Mouse (Mus musculus) CH12.LX (cell line): ENCODE measurements around the gene Pacsin1. TPM values are rescaled to one million over a fixed set of nuclear protein-coding genes. Genes with fewer than 3 reads are reported as not detected.

Source experiments
- DNase-seq: peaks from one replicate; pipeline ENCODE4 v3.0.0-alpha.2; 2013; ENCODE audit errors: extremely low read depth
- H3K27ac ChIP-seq: 2 replicates; pipeline ENCODE4 v1.5.1; 2012; ENCODE audit warnings: low read depth, mild to moderate bottlenecking, control low read depth, moderate library complexity; ENCODE audit not compliant: insufficient read depth
- H3K27me3 ChIP-seq: replicated peaks from 2 replicates; pipeline ENCODE3; 2012; ENCODE audit warnings: inconsistent platforms
- H3K36me3 ChIP-seq, 2 experiments: replicated peaks in 1 of 2; 2 replicates each; pipeline versions ENCODE3 to v1.6.1; 2012; ENCODE audit warnings: inconsistent platforms in 1 of 2, low read length in 1 of 2, mild to moderate bottlenecking in 1 of 2, mixed read lengths in 1 of 2, moderate library complexity in 1 of 2; ENCODE audit not compliant: control insufficient read depth in 1 of 2, insufficient read depth in 1 of 2
- H3K4me1 ChIP-seq, 2 experiments: 2 replicates each; pipeline ENCODE4 v1.6.1; 2012; ENCODE audit warnings: inconsistent platforms in 1 of 2, moderate library complexity in 1 of 2; ENCODE audit not compliant: insufficient read depth in 2 of 2, control insufficient read depth in 1 of 2
- H3K4me2 ChIP-seq: 2 replicates; pipeline ENCODE4 v1.6.1; 2012; ENCODE audit warnings: low read depth, mild to moderate bottlenecking, control low read depth; ENCODE audit not compliant: poor library complexity, insufficient read depth, severe bottlenecking
- H3K4me3 ChIP-seq, 3 experiments: fragments of 150-350 bp in 1 of 3; sonication (generic) in 1 of 3; replicated peaks in 1 of 3; 2 replicates each; pipeline versions ENCODE3 to v1.5.1; 2011 to 2012; ENCODE audit warnings: low read depth in 2 of 3, low read length in 2 of 3, mild to moderate bottlenecking in 2 of 3, moderate library complexity in 2 of 3, control low read depth in 1 of 3, improper control_type of control experiment in 1 of 3, inconsistent platforms in 1 of 3, mixed read lengths in 1 of 3; ENCODE audit not compliant: poor library complexity in 1 of 3
- H3K79me2 ChIP-seq: replicated peaks from 2 replicates; pipeline ENCODE4 v1.6.1; 2012; ENCODE audit warnings: mild to moderate bottlenecking, moderate library complexity; ENCODE audit not compliant: control insufficient read depth, poor library complexity, insufficient read depth, severe bottlenecking; ENCODE audit errors: extremely low read depth
- H3K9ac ChIP-seq: 2 replicates; pipeline ENCODE4 v1.6.1; 2012; ENCODE audit warnings: low read depth, mild to moderate bottlenecking, control low read depth, moderate library complexity; ENCODE audit not compliant: insufficient read depth
- H3K9me3 ChIP-seq: replicated peaks from 2 replicates; pipeline ENCODE3; 2012; ENCODE audit warnings: low read length, inconsistent platforms, mixed read lengths
- BHLHE40 ChIP-seq: IDR thresholded peaks from 2 replicates; pipeline ENCODE4 v1.6.1; 2011; ENCODE audit warnings: mild to moderate bottlenecking, low read depth, low read length, improper control_type of control experiment
- CTCF ChIP-seq, 2 experiments: IDR thresholded peaks in 1 of 2; conservative IDR thresholded peaks in 1 of 2; 2 replicates each; pipeline ENCODE4 v1.5.1; 2011 to 2012; ENCODE audit warnings: low read depth in 2 of 2, low read length in 2 of 2, improper control_type of control experiment in 1 of 2, inconsistent platforms in 1 of 2, mild to moderate bottlenecking in 1 of 2, moderate library complexity in 1 of 2
- E2F4 ChIP-seq: IDR thresholded peaks from 2 replicates; pipeline ENCODE4 v1.6.1; 2011; ENCODE audit warnings: low read depth, low read length, improper control_type of control experiment; ENCODE audit not compliant: insufficient replicate concordance
- ELF1 ChIP-seq: IDR thresholded peaks from 2 replicates; pipeline ENCODE4 v1.6.1; 2014; ENCODE audit warnings: low read depth, mild to moderate bottlenecking, inconsistent platforms, low read length, improper control_type of control experiment
- ETS1 ChIP-seq: conservative IDR thresholded peaks from 2 replicates; pipeline ENCODE4 v1.6.1; 2012; ENCODE audit warnings: low read depth, mild to moderate bottlenecking, inconsistent platforms, low read length, improper control_type of control experiment, moderate library complexity
- GABPA ChIP-seq: IDR thresholded peaks from 2 replicates; pipeline ENCODE4 v1.6.1; 2012; ENCODE audit warnings: low read depth, low read length, improper control_type of control experiment, inconsistent platforms; ENCODE audit not compliant: insufficient replicate concordance
- IRF4 ChIP-seq: IDR thresholded peaks from 2 replicates; pipeline ENCODE4 v1.6.1; 2014; ENCODE audit warnings: low read depth, mild to moderate bottlenecking, inconsistent platforms, low read length, improper control_type of control experiment
- JUN ChIP-seq: IDR thresholded peaks from 2 replicates; pipeline ENCODE4 v1.6.1; 2011; ENCODE audit warnings: low read depth, mild to moderate bottlenecking, low read length, improper control_type of control experiment, moderate library complexity; ENCODE audit not compliant: insufficient read depth
- KAT2A ChIP-seq: IDR thresholded peaks from 2 replicates; pipeline ENCODE4 v1.6.1; 2012; ENCODE audit warnings: low read length, improper control_type of control experiment, inconsistent platforms; ENCODE audit not compliant: insufficient replicate concordance
- MAFK ChIP-seq: IDR thresholded peaks from 2 replicates; pipeline ENCODE4 v1.6.1; 2011; ENCODE audit warnings: low read length, improper control_type of control experiment; ENCODE audit not compliant: insufficient replicate concordance
- MAX ChIP-seq: IDR thresholded peaks from 2 replicates; pipeline ENCODE4 v1.6.1; 2011; ENCODE audit warnings: low read length, improper control_type of control experiment
- MAZ ChIP-seq: IDR thresholded peaks from 2 replicates; pipeline ENCODE4 v1.6.1; 2012; ENCODE audit warnings: low read depth, mild to moderate bottlenecking, inconsistent platforms, low read length, improper control_type of control experiment, moderate library complexity
- MEF2A ChIP-seq: IDR thresholded peaks from 2 replicates; pipeline ENCODE4 v1.6.1; 2014; ENCODE audit warnings: low read depth, mild to moderate bottlenecking, inconsistent platforms, low read length, improper control_type of control experiment, borderline replicate concordance
- MXI1 ChIP-seq: IDR thresholded peaks from 2 replicates; pipeline ENCODE4 v1.6.1; 2011; ENCODE audit warnings: mild to moderate bottlenecking, low read depth, low read length, improper control_type of control experiment
- NELFE ChIP-seq: IDR thresholded peaks from 2 replicates; pipeline ENCODE4 v1.6.1; 2011; ENCODE audit warnings: low read depth, low read length, improper control_type of control experiment
- NRF1 ChIP-seq: IDR thresholded peaks from 2 replicates; pipeline ENCODE4 v1.6.1; 2014; ENCODE audit warnings: low read depth, mild to moderate bottlenecking, inconsistent platforms, low read length, improper control_type of control experiment, moderate library complexity
- PAX5 ChIP-seq: IDR thresholded peaks from 2 replicates; pipeline ENCODE4 v1.6.1; 2012; ENCODE audit warnings: low read length, inconsistent platforms, mixed read lengths
- RAD21 ChIP-seq: IDR thresholded peaks from 2 replicates; pipeline ENCODE4 v1.6.1; 2011; ENCODE audit warnings: low read depth, mild to moderate bottlenecking, low read length, improper control_type of control experiment, moderate library complexity
- RCOR1 ChIP-seq: conservative IDR thresholded peaks from 2 replicates; pipeline ENCODE4 v1.6.1; 2012; ENCODE audit warnings: low read depth, mild to moderate bottlenecking, inconsistent platforms, low read length, improper control_type of control experiment
- SIN3A ChIP-seq: IDR thresholded peaks from 2 replicates; pipeline ENCODE4 v1.6.1; 2012; ENCODE audit warnings: low read length, improper control_type of control experiment, inconsistent platforms
- SMC3 ChIP-seq: IDR thresholded peaks from 2 replicates; pipeline ENCODE4 v1.6.1; 2011; ENCODE audit warnings: low read depth, low read length, improper control_type of control experiment
- UBTF ChIP-seq: IDR thresholded peaks from 2 replicates; pipeline ENCODE4 v1.6.1; 2012; ENCODE audit warnings: low read depth, mild to moderate bottlenecking, inconsistent platforms, low read length, improper control_type of control experiment, moderate library complexity
- USF1 ChIP-seq: IDR thresholded peaks from 2 replicates; pipeline ENCODE4 v1.6.1; 2014; ENCODE audit warnings: low read depth, mild to moderate bottlenecking, inconsistent platforms, low read length, improper control_type of control experiment
- USF2 ChIP-seq: conservative IDR thresholded peaks from 2 replicates; pipeline ENCODE4 v1.6.1; 2011; ENCODE audit warnings: low read depth, low read length, improper control_type of control experiment
- ZNF384 ChIP-seq: IDR thresholded peaks from 2 replicates; pipeline ENCODE4 v1.6.1; 2012; ENCODE audit warnings: low read depth, low read length, improper control_type of control experiment, inconsistent platforms
- dilution Hi-C: fragments of 300-500 bp; cut with MboI; formaldehyde crosslinking; loops from 2 replicates; pipeline ENCODE4 v1.14.3; 2020; ENCODE audit warnings: low sequenced_read_pairs; ENCODE audit not compliant: extremely low pct_unique_long_range_greater_than_20kb, extremely low pct_ligation_motif_present
- in situ Hi-C: fragments of 300-500 bp; cut with MboI; formaldehyde crosslinking; loops from 3 replicates; pipeline ENCODE4 v1.14.3; 2019; ENCODE audit warnings: low sequenced_read_pairs, low pct_ligation_motif_present, low pct_unique_long_range_greater_than_20kb, mixed read lengths
- polyA plus RNA-seq: library from polyadenylated mRNA; unstranded; fragments of >175 nt; gene quantifications from 2 replicates; pipeline ENCODE4 v1.2.1, GENCODE M21; 2012; ENCODE audit warnings: low read depth; ENCODE audit not compliant: insufficient read length
- total RNA-seq, 2 experiments: library from RNA; depleted of rRNA; stranded (reverse); fragments of 300-350 nt in 1 of 2; fragments of >200 nt in 1 of 2; gene quantifications; 2 replicates each; pipeline ENCODE4 v1.2.3; 2012 to 2014

Pacsin1 gene
- total and polyA plus RNA-seq, 3 experiments, result 1.9 to 14.0 (median 13.2) TPM

DNA sequence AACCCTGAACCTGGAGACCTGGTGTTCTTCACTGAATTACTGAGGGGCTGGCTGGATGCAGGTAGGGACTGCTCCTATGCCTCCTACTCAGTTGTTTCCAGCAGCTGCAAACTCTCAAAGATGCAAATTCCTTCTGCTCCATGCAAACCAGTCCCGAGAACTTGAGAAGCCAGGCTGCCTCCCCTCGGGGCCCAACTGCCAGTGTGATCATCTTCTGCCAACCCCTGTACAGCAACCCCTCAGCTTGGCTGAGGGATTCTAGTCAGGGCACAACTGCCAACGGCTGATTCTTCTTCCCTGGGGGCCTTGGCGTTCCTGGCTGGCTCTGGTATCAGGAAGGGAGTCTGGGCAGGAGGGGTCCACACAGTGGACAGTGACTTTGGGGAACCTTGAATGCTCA, 91.1 kb downstream of the Pacsin1 start:
- peaks cover 8 to 50% of the 10 kb centered on the region in 2 experiments for H3K36me3 ChIP-seq
- dilution Hi-C loops, result no loop called here

DNA sequence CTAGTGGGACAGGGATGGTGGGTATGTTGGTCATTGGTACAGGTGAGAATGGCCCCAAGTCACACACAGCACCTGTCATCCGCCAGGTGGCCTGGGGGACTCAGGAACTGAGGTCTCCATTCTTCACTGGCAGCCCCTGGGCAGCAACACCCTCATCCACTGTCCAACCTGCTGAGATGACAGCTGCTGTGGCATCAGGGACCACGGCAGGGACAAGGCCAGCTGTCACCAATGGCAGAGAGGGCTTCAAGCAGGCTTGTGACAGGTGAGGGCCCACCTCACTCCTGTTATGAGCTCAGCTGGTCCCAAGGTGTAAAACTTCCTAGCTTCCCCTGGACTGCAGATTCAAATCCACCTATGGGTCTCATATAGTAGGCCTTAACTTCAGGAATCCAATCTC, 92.8 kb downstream of the Pacsin1 start:
- dilution Hi-C loops (no loop called here), in situ Hi-C loops (no loop called here)
- no peak for TF ChIP-seq MAZ
- no peak for TF ChIP-seq E2F4
- no peak for TF ChIP-seq JUN
- TF ChIP-seq SMC3, result no peak
- no peak for TF ChIP-seq USF2
- no peak for TF ChIP-seq USF1
- no peak for TF ChIP-seq ETS1
- TF ChIP-seq CTCF (conservative IDR thresholded peaks at IDR 0.05 in 1 of 2, IDR thresholded peaks at IDR 0.05 in 1 of 2; ENCODE audit: low read depth in 2 of 2, low read length in 2 of 2), result no peak
- no peak for TF ChIP-seq ZNF384
- TF ChIP-seq ELF1, result no peak
- TF ChIP-seq KAT2A, result no peak
- TF ChIP-seq GABPA, result no peak
- DNase-seq, result no peak
- Histone ChIP-seq H3K4me3 (no peak overlapping the region), H3K27me3 (no peaks in the 10 kb centered on the region), H3K36me3 (peaks cover 20 to 66% of the 10 kb centered on the region in 2 experiments), H3K27ac (no peak overlapping the region), H3K4me1 (peaks cover 4 to 40% of the 10 kb centered on the region in 2 experiments; a peak in 2 of 4 replicates), H3K9ac (no peak overlapping the region), H3K9me3 (no peaks in the 10 kb centered on the region), H3K4me2 (no peak overlapping the region), H3K79me2 (no peaks in the 10 kb centered on the region)

More for the DNA sequence above, 91.1 kb downstream of the Pacsin1 start:
- in situ Hi-C loops, result no loop called here
- no peaks in the 10 kb centered on the region for H3K9me3 ChIP-seq
- no peak overlapping the region for H3K4me3 ChIP-seq
- H3K4me1 ChIP-seq, result peaks cover 4 to 24% of the 10 kb centered on the region in 2 experiments; a peak in 2 of 4 replicates
- peak; percentile 45 for DNase-seq
- TF ChIP-seq IRF4, result no peak
- TF ChIP-seq MAFK, result no peak
- TF ChIP-seq RAD21, result no peak
- no peak for TF ChIP-seq ELF1
- TF ChIP-seq KAT2A, result no peak
- no peak for TF ChIP-seq PAX5
- TF ChIP-seq CTCF (conservative IDR thresholded peaks at IDR 0.05 in 1 of 2, IDR thresholded peaks at IDR 0.05 in 1 of 2; ENCODE audit: low read depth in 2 of 2, low read length in 2 of 2), result no peak
- TF ChIP-seq NRF1, result no peak
- TF ChIP-seq MXI1, result no peak
- TF ChIP-seq MAX, result no peak
- no peak for TF ChIP-seq RCOR1
- TF ChIP-seq USF1, result no peak
- TF ChIP-seq SIN3A, result no peak
- TF ChIP-seq NELFE, result no peak
- TF ChIP-seq MEF2A, result no peak
- TF ChIP-seq UBTF, result no peak
- TF ChIP-seq ETS1, result no peak
- no peak for TF ChIP-seq SMC3
- no peak for TF ChIP-seq BHLHE40
- no peak for TF ChIP-seq JUN
- TF ChIP-seq, all 38 proteins: peak for 0
- no peak overlapping the region for H3K4me2 ChIP-seq
- H3K27ac ChIP-seq, result no peak overlapping the region
- no peaks in the 10 kb centered on the region for H3K79me2 ChIP-seq
- H3K9ac ChIP-seq, result no peak overlapping the region
- no peaks in the 10 kb centered on the region for H3K27me3 ChIP-seq
